Mouse (Mus musculus) CH12.LX (cell line): ENCODE measurements around the gene Pde4d. TPM values are rescaled to one million over a fixed set of nuclear protein-coding genes. Genes with fewer than 3 reads are reported as not detected.

Experiments used
- DNase-seq: peaks from one replicate; pipeline ENCODE4 v3.0.0-alpha.2; 2013; ENCODE audit errors: extremely low read depth
- H3K27ac ChIP-seq: 2 replicates; pipeline ENCODE4 v1.5.1; 2012; ENCODE audit warnings: low read depth, mild to moderate bottlenecking, control low read depth, moderate library complexity; ENCODE audit not compliant: insufficient read depth
- H3K27me3 ChIP-seq: replicated peaks from 2 replicates; pipeline ENCODE3; 2012; ENCODE audit warnings: inconsistent platforms
- H3K36me3 ChIP-seq, 2 experiments: replicated peaks in 1 of 2; 2 replicates each; pipeline versions ENCODE3 to v1.6.1; 2012; ENCODE audit warnings: inconsistent platforms in 1 of 2, low read length in 1 of 2, mild to moderate bottlenecking in 1 of 2, mixed read lengths in 1 of 2, moderate library complexity in 1 of 2; ENCODE audit not compliant: control insufficient read depth in 1 of 2, insufficient read depth in 1 of 2
- H3K4me1 ChIP-seq, 2 experiments: 2 replicates each; pipeline ENCODE4 v1.6.1; 2012; ENCODE audit warnings: inconsistent platforms in 1 of 2, moderate library complexity in 1 of 2; ENCODE audit not compliant: insufficient read depth in 2 of 2, control insufficient read depth in 1 of 2
- H3K4me2 ChIP-seq: 2 replicates; pipeline ENCODE4 v1.6.1; 2012; ENCODE audit warnings: low read depth, mild to moderate bottlenecking, control low read depth; ENCODE audit not compliant: poor library complexity, insufficient read depth, severe bottlenecking
- H3K4me3 ChIP-seq, 3 experiments: fragments of 150-350 bp in 1 of 3; sonication (generic) in 1 of 3; replicated peaks in 1 of 3; 2 replicates each; pipeline versions ENCODE3 to v1.5.1; 2011 to 2012; ENCODE audit warnings: low read depth in 2 of 3, low read length in 2 of 3, mild to moderate bottlenecking in 2 of 3, moderate library complexity in 2 of 3, control low read depth in 1 of 3, improper control_type of control experiment in 1 of 3, inconsistent platforms in 1 of 3, mixed read lengths in 1 of 3; ENCODE audit not compliant: poor library complexity in 1 of 3
- H3K79me2 ChIP-seq: replicated peaks from 2 replicates; pipeline ENCODE4 v1.6.1; 2012; ENCODE audit warnings: mild to moderate bottlenecking, moderate library complexity; ENCODE audit not compliant: control insufficient read depth, poor library complexity, insufficient read depth, severe bottlenecking; ENCODE audit errors: extremely low read depth
- H3K9ac ChIP-seq: 2 replicates; pipeline ENCODE4 v1.6.1; 2012; ENCODE audit warnings: low read depth, mild to moderate bottlenecking, control low read depth, moderate library complexity; ENCODE audit not compliant: insufficient read depth
- H3K9me3 ChIP-seq: replicated peaks from 2 replicates; pipeline ENCODE3; 2012; ENCODE audit warnings: low read length, inconsistent platforms, mixed read lengths
- BHLHE40 ChIP-seq: IDR thresholded peaks from 2 replicates; pipeline ENCODE4 v1.6.1; 2011; ENCODE audit warnings: mild to moderate bottlenecking, low read depth, low read length, improper control_type of control experiment
- CHD1 ChIP-seq: IDR thresholded peaks from 2 replicates; pipeline ENCODE4 v1.6.1; 2012; ENCODE audit warnings: low read depth, low read length, improper control_type of control experiment, inconsistent platforms
- CTCF ChIP-seq, 2 experiments: IDR thresholded peaks in 1 of 2; conservative IDR thresholded peaks in 1 of 2; 2 replicates each; pipeline ENCODE4 v1.5.1; 2011 to 2012; ENCODE audit warnings: low read depth in 2 of 2, low read length in 2 of 2, improper control_type of control experiment in 1 of 2, inconsistent platforms in 1 of 2, mild to moderate bottlenecking in 1 of 2, moderate library complexity in 1 of 2
- E2F4 ChIP-seq: IDR thresholded peaks from 2 replicates; pipeline ENCODE4 v1.6.1; 2011; ENCODE audit warnings: low read depth, low read length, improper control_type of control experiment; ENCODE audit not compliant: insufficient replicate concordance
- ELF1 ChIP-seq: IDR thresholded peaks from 2 replicates; pipeline ENCODE4 v1.6.1; 2014; ENCODE audit warnings: low read depth, mild to moderate bottlenecking, inconsistent platforms, low read length, improper control_type of control experiment
- GABPA ChIP-seq: IDR thresholded peaks from 2 replicates; pipeline ENCODE4 v1.6.1; 2012; ENCODE audit warnings: low read depth, low read length, improper control_type of control experiment, inconsistent platforms; ENCODE audit not compliant: insufficient replicate concordance
- IRF4 ChIP-seq: IDR thresholded peaks from 2 replicates; pipeline ENCODE4 v1.6.1; 2014; ENCODE audit warnings: low read depth, mild to moderate bottlenecking, inconsistent platforms, low read length, improper control_type of control experiment
- KAT2A ChIP-seq: IDR thresholded peaks from 2 replicates; pipeline ENCODE4 v1.6.1; 2012; ENCODE audit warnings: low read length, improper control_type of control experiment, inconsistent platforms; ENCODE audit not compliant: insufficient replicate concordance
- MAFK ChIP-seq: IDR thresholded peaks from 2 replicates; pipeline ENCODE4 v1.6.1; 2011; ENCODE audit warnings: low read length, improper control_type of control experiment; ENCODE audit not compliant: insufficient replicate concordance
- MAX ChIP-seq: IDR thresholded peaks from 2 replicates; pipeline ENCODE4 v1.6.1; 2011; ENCODE audit warnings: low read length, improper control_type of control experiment
- MAZ ChIP-seq: IDR thresholded peaks from 2 replicates; pipeline ENCODE4 v1.6.1; 2012; ENCODE audit warnings: low read depth, mild to moderate bottlenecking, inconsistent platforms, low read length, improper control_type of control experiment, moderate library complexity
- MYC ChIP-seq: IDR thresholded peaks from 2 replicates; pipeline ENCODE4 v1.6.1; 2011; ENCODE audit warnings: low read depth, mild to moderate bottlenecking, improper control_type of control experiment, low read length
- NRF1 ChIP-seq: IDR thresholded peaks from 2 replicates; pipeline ENCODE4 v1.6.1; 2014; ENCODE audit warnings: low read depth, mild to moderate bottlenecking, inconsistent platforms, low read length, improper control_type of control experiment, moderate library complexity
- POLR2A ChIP-seq: IDR thresholded peaks from 2 replicates; pipeline ENCODE4 v1.6.1; 2011; ENCODE audit warnings: low read depth, mild to moderate bottlenecking, improper control_type of control experiment, low read length
- RCOR1 ChIP-seq: conservative IDR thresholded peaks from 2 replicates; pipeline ENCODE4 v1.6.1; 2012; ENCODE audit warnings: low read depth, mild to moderate bottlenecking, inconsistent platforms, low read length, improper control_type of control experiment
- SIN3A ChIP-seq: IDR thresholded peaks from 2 replicates; pipeline ENCODE4 v1.6.1; 2012; ENCODE audit warnings: low read length, improper control_type of control experiment, inconsistent platforms
- SMC3 ChIP-seq: IDR thresholded peaks from 2 replicates; pipeline ENCODE4 v1.6.1; 2011; ENCODE audit warnings: low read depth, low read length, improper control_type of control experiment
- TBP ChIP-seq: conservative IDR thresholded peaks from 2 replicates; pipeline ENCODE4 v1.6.1; 2011; ENCODE audit warnings: low read depth, low read length, improper control_type of control experiment
- TCF12 ChIP-seq: IDR thresholded peaks from 2 replicates; pipeline ENCODE4 v1.6.1; 2014; ENCODE audit warnings: low read depth, mild to moderate bottlenecking, inconsistent platforms, low read length, improper control_type of control experiment
- UBTF ChIP-seq: IDR thresholded peaks from 2 replicates; pipeline ENCODE4 v1.6.1; 2012; ENCODE audit warnings: low read depth, mild to moderate bottlenecking, inconsistent platforms, low read length, improper control_type of control experiment, moderate library complexity
- USF2 ChIP-seq: conservative IDR thresholded peaks from 2 replicates; pipeline ENCODE4 v1.6.1; 2011; ENCODE audit warnings: low read depth, low read length, improper control_type of control experiment
- ZC3H11A ChIP-seq: IDR thresholded peaks from 2 replicates; pipeline ENCODE4 v1.6.1; 2012; ENCODE audit warnings: low read depth, mild to moderate bottlenecking, inconsistent platforms, low read length, improper control_type of control experiment
- ZKSCAN1 ChIP-seq: IDR thresholded peaks from 2 replicates; pipeline ENCODE4 v1.6.1; 2012; ENCODE audit warnings: low read depth, inconsistent platforms, low read length, improper control_type of control experiment, borderline replicate concordance
- ZMIZ1 ChIP-seq: IDR thresholded peaks from 2 replicates; pipeline ENCODE4 v1.6.1; 2012; ENCODE audit warnings: low read depth, mild to moderate bottlenecking, inconsistent platforms, low read length, improper control_type of control experiment
- ZNF384 ChIP-seq: IDR thresholded peaks from 2 replicates; pipeline ENCODE4 v1.6.1; 2012; ENCODE audit warnings: low read depth, low read length, improper control_type of control experiment, inconsistent platforms
- dilution Hi-C: fragments of 300-500 bp; cut with MboI; formaldehyde crosslinking; loops from 2 replicates; pipeline ENCODE4 v1.14.3; 2020; ENCODE audit warnings: low sequenced_read_pairs; ENCODE audit not compliant: extremely low pct_unique_long_range_greater_than_20kb, extremely low pct_ligation_motif_present
- in situ Hi-C: fragments of 300-500 bp; cut with MboI; formaldehyde crosslinking; loops from 3 replicates; pipeline ENCODE4 v1.14.3; 2019; ENCODE audit warnings: low sequenced_read_pairs, low pct_ligation_motif_present, low pct_unique_long_range_greater_than_20kb, mixed read lengths
- polyA plus RNA-seq: library from polyadenylated mRNA; unstranded; fragments of >175 nt; gene quantifications from 2 replicates; pipeline ENCODE4 v1.2.1, GENCODE M21; 2012; ENCODE audit warnings: low read depth; ENCODE audit not compliant: insufficient read length
- total RNA-seq, 2 experiments: library from RNA; depleted of rRNA; stranded (reverse); fragments of 300-350 nt in 1 of 2; fragments of >200 nt in 1 of 2; gene quantifications; 2 replicates each; pipeline ENCODE4 v1.2.3; 2012 to 2014

The Pde4d gene
- total and polyA plus RNA-seq, 3 experiments: not detected

DNA sequence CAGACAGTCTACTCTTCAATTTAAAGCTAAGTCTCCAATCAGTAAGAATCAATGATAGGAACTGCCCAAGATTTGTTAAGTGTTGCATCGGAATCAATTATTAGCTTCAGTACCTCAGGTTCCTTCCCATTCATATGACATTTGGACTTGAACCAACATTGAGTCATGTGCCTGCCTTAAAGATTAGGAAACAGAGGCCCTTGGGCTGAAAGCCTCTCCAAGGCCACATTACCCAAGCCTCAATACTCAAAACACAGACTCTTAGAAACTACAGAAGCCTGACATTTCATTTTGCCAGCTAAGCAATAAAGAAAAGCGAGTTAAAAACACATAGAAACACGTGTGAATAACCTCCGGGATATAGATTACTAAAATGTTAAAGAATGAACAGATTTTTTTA lies 233.3 kb downstream of the Pde4d start:
- H3K9me3 ChIP-seq: no peaks in the 10 kb centered on the region
- no peak for DNase-seq
- no peak for TF ChIP-seq NRF1
- no peak for TF ChIP-seq TBP
- no peak for TF ChIP-seq POLR2A
- no peak for TF ChIP-seq GABPA
- TF ChIP-seq CHD1: no peak
- no peak for TF ChIP-seq SIN3A
- no peak for TF ChIP-seq IRF4
- TF ChIP-seq MYC: no peak
- no peak for TF ChIP-seq ZC3H11A
- no peak for TF ChIP-seq ELF1
- no peak for TF ChIP-seq MAZ
- no peak for TF ChIP-seq TCF12
- no peak for TF ChIP-seq MAX
- no peak for TF ChIP-seq ZNF384
- TF ChIP-seq MAFK: no peak
- TF ChIP-seq KAT2A: no peak
- no peaks in the 10 kb centered on the region for H3K36me3 ChIP-seq
- in situ Hi-C loops (no loop called here), dilution Hi-C loops (no loop called here)
- H3K27ac ChIP-seq: no peak overlapping the region
- no peaks in the 10 kb centered on the region for H3K79me2 ChIP-seq
- H3K4me2 ChIP-seq: no peak overlapping the region
- no peak overlapping the region for H3K4me3 ChIP-seq
- H3K9ac ChIP-seq: no peak overlapping the region
- H3K27me3 ChIP-seq: no peaks in the 10 kb centered on the region
- H3K4me1 ChIP-seq: peaks cover 11 to 18% of the 10 kb centered on the region in 2 experiments

GRCm38 (mm10) chr13:108685817-108686216 lies 236.1 kb downstream of the Pde4d start:
- in situ Hi-C loops: no loop called here
- no peak overlapping the region for H3K27ac ChIP-seq
- dilution Hi-C loops: no loop called here
- H3K36me3 ChIP-seq: no peaks in the 10 kb centered on the region
- no peaks in the 10 kb centered on the region for H3K79me2 ChIP-seq
- DNase-seq: no peak
- H3K4me3 ChIP-seq: no peak overlapping the region
- H3K9ac ChIP-seq: no peak overlapping the region
- H3K4me2 ChIP-seq: no peak overlapping the region
- H3K4me1 ChIP-seq: peaks cover 11 to 18% of the 10 kb centered on the region in 2 experiments
- H3K27me3 ChIP-seq: no peaks in the 10 kb centered on the region
- no peaks in the 10 kb centered on the region for H3K9me3 ChIP-seq
- TF ChIP-seq USF2 (no peak), E2F4 (no peak), CTCF (conservative IDR thresholded peaks at IDR 0.05 in 1 of 2, IDR thresholded peaks at IDR 0.05 in 1 of 2; ENCODE audit: low read depth in 2 of 2, low read length in 2 of 2) (no peak), ZMIZ1 (no peak), BHLHE40 (no peak), RCOR1 (no peak), UBTF (no peak), SMC3 (no peak), ZKSCAN1 (no peak), MAFK (no peak)
